Mouse (Mus musculus): ENCODE data around the gene Tas2r134.

- no peak for TF ChIP-seq POLR2A (IDR thresholded peaks at IDR 0.05; ENCODE audit: insufficient read length, low read depth)
- no peak for TF ChIP-seq MAX (IDR thresholded peaks at IDR 0.05; ENCODE audit: low read depth)
- TF ChIP-seq TCF12 (IDR thresholded peaks at IDR 0.05; ENCODE audit: insufficient read depth, poor library complexity, severe bottlenecking): no peak
Observed at GRCm38 (mm10) chr2:51674321-51674720, 47.0 kb downstream of the Tas2r134 start.

Data from myocyte (in vitro differentiated cells).